Mouse (Mus musculus) stomach, postnatal 0 days (tissue): Measurements from ENCODE around the gene Gm38392. TPM values are rescaled to one million over a fixed set of nuclear protein-coding genes. Genes with fewer than 3 reads are reported as not detected.

Source experiments
- ATAC-seq: fragments of 200-750 bp; cut with Nextera tagmentation; 2 replicates; pipeline ENCODE4 v1.8.0; 2017; ENCODE audit not compliant: low FRiP score, low TSS enrichment
- DNase-seq: peaks from one replicate; pipeline ENCODE4 v3.0.0-alpha.2; 2016; ENCODE audit warnings: low spot score
- H3K27ac ChIP-seq: fragments of 300-500 bp; sonication (generic); replicated peaks from 2 replicates; pipeline ENCODE4 v1.5.1; 2014; ENCODE audit warnings: mild to moderate bottlenecking, control low read depth
- H3K27me3 ChIP-seq: fragments of 300-500 bp; sonication (generic); 2 replicates; pipeline ENCODE4 v1.6.1; 2014; ENCODE audit warnings: low read length; ENCODE audit not compliant: control insufficient read depth, insufficient read depth
- H3K36me3 ChIP-seq: fragments of 300-500 bp; sonication (generic); 2 replicates; pipeline ENCODE4 v1.6.1; 2014; ENCODE audit warnings: low read length, mixed read lengths; ENCODE audit not compliant: control insufficient read depth, insufficient read depth
- H3K4me1 ChIP-seq: fragments of 300-500 bp; sonication (generic); replicated peaks from 2 replicates; pipeline ENCODE4 v1.6.1; 2014; ENCODE audit warnings: antibody characterized with exemption; ENCODE audit not compliant: control insufficient read depth, insufficient read depth
- H3K4me2 ChIP-seq: fragments of 300-500 bp; sonication (generic); replicated peaks from 2 replicates; pipeline ENCODE4 v1.6.1; 2014; ENCODE audit warnings: low read depth, mild to moderate bottlenecking, control low read depth, moderate library complexity
- H3K4me3 ChIP-seq: fragments of 300-500 bp; sonication (generic); 2 replicates; pipeline ENCODE4 v1.5.1; 2014; ENCODE audit warnings: low read depth, low read length, control low read depth
- H3K9ac ChIP-seq: fragments of 300-500 bp; sonication (generic); 2 replicates; pipeline ENCODE4 v1.6.1; 2014; ENCODE audit warnings: mild to moderate bottlenecking, low read length, control low read depth, mixed read lengths
- H3K9me3 ChIP-seq: fragments of 300-500 bp; sonication (generic); 2 replicates; pipeline ENCODE4 v1.6.1; 2016; ENCODE audit warnings: low read length; ENCODE audit not compliant: control insufficient read depth
- CTCF ChIP-seq: IDR thresholded peaks from 2 replicates; pipeline ENCODE4 v1.5.1; 2016; ENCODE audit warnings: antibody characterized with exemption, low read depth, mild to moderate bottlenecking, moderate library complexity
- EP300 ChIP-seq: optimal IDR thresholded peaks from 2 replicates; pipeline ENCODE3; 2016; ENCODE audit warnings: antibody characterized with exemption
- WGBS: fragments of 180-500 bp; shearing (Covaris S2); extraction: QIAGEN DNeasy Blood & Tissue Kit; methylation state at CpG from one replicate; pipeline ENCODE4 v1.1.7; 2014; 5-methylcytosine and 5-hydroxymethylcytosine counted together
- polyA plus RNA-seq: library from polyadenylated mRNA; unstranded; fragments of >200 nt; fragmentation: Nextera tagmentation; extraction: Ambion mirVana; gene quantifications from 2 replicates; pipeline ENCODE4 v1.2.1, GENCODE M21; 2015

Gm38392 gene
- polyA plus RNA-seq, result 0.36 and 2.0 TPM in 2 replicates

DNA sequence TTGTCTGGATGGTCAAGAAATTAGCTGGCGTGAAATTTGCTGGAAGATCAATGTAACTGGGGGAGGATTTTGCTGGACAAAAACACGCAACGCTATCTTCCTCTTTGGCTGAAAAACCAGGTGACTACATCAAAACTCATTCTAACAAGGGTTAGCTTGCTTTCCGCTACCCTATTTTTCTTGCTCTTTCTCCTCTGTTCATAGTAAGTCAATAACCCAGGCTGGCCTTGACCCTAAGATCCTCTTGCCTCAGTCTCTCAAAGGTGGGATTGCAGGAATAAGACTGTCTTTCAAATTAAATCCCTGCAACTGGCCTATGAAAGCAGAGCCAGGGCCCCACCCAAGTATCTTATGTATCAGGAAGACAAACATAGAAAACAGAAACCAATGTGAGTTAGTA is at the start of gene Gm38392:
TSS of gene Gm38392 (minus strand) at position 101 of the 400 bp plus-strand sequence.
- H3K9ac ChIP-seq, result no peak within 1 kb of the TSS
- no peaks in the 10 kb centered on the region for H3K4me1 ChIP-seq
- no peak within 1 kb of the TSS for H3K27ac ChIP-seq
- no peaks in the 10 kb centered on the region for H3K27me3 ChIP-seq
- ATAC-seq (no peak), DNase-seq (no peak)
- whole genome bisulfite sequencing, result 97% methylated on average over 4 of the region's 4 CpGs
- TF ChIP-seq EP300, result no peak
- no peak for TF ChIP-seq CTCF
- H3K4me3 ChIP-seq, result no peak within 1 kb of the TSS
- H3K9me3 ChIP-seq, result no peaks in the 10 kb centered on the region
- H3K4me2 ChIP-seq, result no peak within 1 kb of the TSS
- no peaks in the 10 kb centered on the region; the same call in 1 of the 2 replicates for H3K36me3 ChIP-seq

DNA sequence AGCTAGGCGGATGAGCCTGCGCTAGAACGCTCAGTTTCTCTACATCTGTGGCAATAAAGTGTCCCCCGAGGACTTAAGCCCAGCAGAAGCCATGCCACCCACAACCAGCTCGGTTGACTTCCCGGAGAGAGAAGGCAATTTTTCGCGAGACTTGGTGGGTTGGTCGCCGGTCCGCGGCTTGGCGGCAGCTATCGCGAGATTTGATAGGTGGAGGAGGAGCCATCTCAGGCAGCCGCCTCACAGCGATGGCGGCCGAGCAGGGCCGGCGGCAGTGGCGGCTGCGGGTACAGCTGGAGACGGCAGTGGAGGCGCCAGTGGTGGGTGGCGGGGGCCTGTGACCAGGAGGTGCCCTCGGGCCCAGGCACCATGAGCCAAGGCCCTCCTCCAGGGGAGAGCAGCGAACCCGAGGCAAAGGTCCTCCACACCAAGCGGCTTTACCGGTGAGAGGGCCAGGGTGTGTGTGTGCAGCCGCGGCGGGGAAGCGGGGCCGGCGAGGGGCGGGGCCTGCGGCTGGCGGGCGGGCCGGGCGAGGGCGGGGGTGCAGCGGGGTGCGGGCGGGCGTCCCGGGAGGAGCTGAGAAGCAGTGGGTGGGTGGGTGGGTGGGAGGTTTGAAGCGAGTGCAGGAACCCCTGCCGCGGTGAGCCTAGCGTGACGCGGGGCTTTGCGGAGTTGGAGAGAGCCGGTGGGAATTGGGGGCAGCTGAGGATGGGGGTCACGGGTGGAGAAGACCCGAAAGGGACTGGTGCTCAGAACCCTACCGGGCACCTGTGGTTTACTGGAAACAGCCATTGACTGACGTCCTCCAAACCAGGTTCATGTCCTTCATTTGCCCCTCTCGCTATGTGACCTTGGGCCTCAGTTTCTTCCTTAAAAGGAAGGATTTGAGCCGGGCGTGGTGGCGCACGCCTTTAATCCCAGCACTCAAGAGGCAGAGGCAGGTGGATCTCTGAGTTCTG is 49.3 kb upstream of the Gm38392 start, which contains the start of the genes Tmem79 and Smg5:
TSS of gene Tmem79 (minus strand) at position 91 of the 956 bp plus-strand sequence.
TSS of gene Smg5 (plus strand) at position 203 of the 956 bp plus-strand sequence.
- ATAC-seq, result peak; percentile 89
- peaks cover 3% of the 10 kb centered on the region; the same call in 1 of the 2 replicates for H3K36me3 ChIP-seq
- peaks cover 3% of the 10 kb centered on the region; the same call in 1 of the 2 replicates for H3K4me1 ChIP-seq
- TF ChIP-seq EP300, result peak; percentile 99
- no peak for TF ChIP-seq CTCF
- DNase-seq, result peak; percentile 96
- peak within 1 kb of the TSS; percentile 81 for H3K4me3 ChIP-seq
- H3K9ac ChIP-seq, result peak within 1 kb of the TSS; percentile 90
- no peaks in the 10 kb centered on the region for H3K27me3 ChIP-seq
- peak within 1 kb of the TSS; percentile 73 for H3K4me2 ChIP-seq
- H3K9me3 ChIP-seq, result no peaks in the 10 kb centered on the region
- 1% methylated on average over 47 of the region's 66 CpGs for WGBS
- peak within 1 kb of the TSS; percentile 95 for H3K27ac ChIP-seq

DNA sequence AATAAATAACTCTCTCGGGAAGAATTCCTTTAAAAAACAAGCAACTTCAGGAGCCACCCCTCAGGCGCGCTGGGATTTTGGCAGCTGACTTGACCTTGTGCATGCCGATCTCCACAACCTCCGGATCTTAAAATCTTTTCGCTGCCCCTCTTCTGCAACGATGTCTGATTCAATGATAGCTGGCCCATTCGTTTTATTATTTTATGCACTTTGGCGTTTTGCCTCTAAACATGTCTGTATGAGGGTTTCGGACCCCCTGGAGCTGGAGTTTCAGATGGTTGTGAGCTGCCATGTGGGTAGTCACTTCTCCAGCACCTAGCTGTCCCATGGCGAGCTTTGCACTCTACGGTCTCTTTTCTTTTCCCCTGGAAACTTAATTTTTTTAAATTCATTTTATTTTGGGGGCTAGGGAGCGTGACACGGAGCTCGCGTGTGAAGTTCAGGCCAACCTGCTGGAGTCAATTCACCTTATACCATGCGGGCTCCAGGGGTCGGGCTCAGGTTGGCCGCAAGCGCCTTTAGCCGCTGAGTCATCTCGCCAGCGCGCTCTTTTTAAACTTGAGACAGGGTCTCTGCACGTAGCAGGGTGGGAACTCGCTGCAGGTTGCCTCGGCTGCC is 48.5 kb upstream of the Gm38392 start:
- Histone ChIP-seq H3K4me2 (peak overlapping the region; percentile 73), H3K9ac (peak overlapping the region; percentile 90), H3K27me3 (no peaks in the 10 kb centered on the region), H3K27ac (peak overlapping the region; percentile 95), H3K36me3 (peaks cover 3% of the 10 kb centered on the region; the same call in 1 of the 2 replicates), H3K9me3 (no peaks in the 10 kb centered on the region), H3K4me3 (peak overlapping the region; percentile 81), H3K4me1 (peaks cover 3% of the 10 kb centered on the region; the same call in 1 of the 2 replicates)
- ATAC-seq (peak; percentile 35), DNase-seq (peak; percentile 30)
- under 1% methylated on average over 27 of the region's 27 CpGs for WGBS
- TF ChIP-seq CTCF, result peak; percentile 26; the same call in 1 of the 2 replicates
- TF ChIP-seq EP300, result no peak

DNA sequence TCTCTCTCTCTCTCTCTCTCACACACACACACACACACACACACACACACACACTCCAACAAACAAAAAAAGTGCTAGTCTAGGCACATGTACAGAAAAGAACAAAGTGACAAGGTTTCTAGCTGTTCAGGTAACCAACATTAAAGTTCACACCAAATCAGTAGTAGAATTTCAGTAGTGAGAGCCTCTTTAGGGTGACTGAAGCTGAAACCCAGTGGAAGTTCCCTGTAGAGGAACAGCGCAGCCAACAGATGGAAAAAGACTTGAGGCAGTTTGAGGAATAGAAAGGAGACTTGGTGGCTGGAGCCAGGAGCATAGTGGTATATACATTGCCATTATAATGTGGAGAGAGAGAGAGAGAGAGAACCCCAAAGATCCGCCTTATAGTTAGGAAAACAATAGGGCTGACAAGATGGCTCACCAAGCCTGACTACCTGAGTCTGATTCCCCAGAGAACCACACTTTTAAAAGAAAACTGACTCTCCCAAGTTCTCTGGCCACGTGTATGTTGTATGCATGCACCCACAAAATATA is 48.0 kb upstream of the Gm38392 start:
- TF ChIP-seq EP300, result no peak
- TF ChIP-seq CTCF, result no peak
- 28% methylated on average over 3 of the region's 3 CpGs for WGBS
- no peaks in the 10 kb centered on the region for H3K27me3 ChIP-seq
- DNase-seq (no peak), ATAC-seq (no peak)
- H3K4me2 ChIP-seq, result peak overlapping the region; percentile 73
- peaks cover 3% of the 10 kb centered on the region; the same call in 1 of the 2 replicates for H3K36me3 ChIP-seq
- H3K4me3 ChIP-seq, result peak overlapping the region; percentile 81
- peak overlapping the region; percentile 90 for H3K9ac ChIP-seq
- H3K9me3 ChIP-seq, result no peaks in the 10 kb centered on the region
- H3K4me1 ChIP-seq, result peaks cover 3% of the 10 kb centered on the region; the same call in 1 of the 2 replicates
- H3K27ac ChIP-seq, result peak overlapping the region; percentile 95

DNA sequence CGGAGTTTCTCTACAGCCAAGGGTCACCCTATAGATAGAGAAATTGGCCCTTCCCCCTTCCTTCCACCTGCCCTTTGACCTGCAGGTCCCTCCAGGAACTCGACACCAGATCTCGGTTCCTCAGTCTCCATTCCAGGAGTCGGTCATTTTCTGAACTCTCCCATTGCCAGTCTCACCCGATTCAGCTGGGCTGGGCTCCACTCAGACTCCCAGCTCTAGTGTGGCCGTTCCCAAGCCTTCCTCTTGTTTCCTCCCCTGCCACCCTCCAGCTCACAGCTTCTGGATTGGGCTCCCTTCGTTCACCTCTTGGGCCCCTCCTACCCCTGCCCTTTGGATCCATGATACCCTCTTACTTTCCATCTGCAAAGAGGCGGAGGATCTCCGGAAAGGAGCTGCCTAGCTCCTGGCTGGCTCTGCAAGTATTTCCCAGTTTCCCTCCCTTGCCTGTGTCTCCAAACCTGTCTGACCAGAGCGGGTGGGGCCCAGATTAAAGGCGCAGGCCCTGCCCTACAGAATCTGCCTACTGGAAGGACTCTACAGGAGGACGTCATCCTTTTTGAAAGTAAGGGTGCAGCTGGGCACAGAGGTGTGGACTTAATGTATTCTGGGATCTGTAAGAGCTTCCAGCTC is 47.1 kb upstream of the Gm38392 start:
- peak overlapping the region; percentile 52 for H3K4me2 ChIP-seq
- H3K9ac ChIP-seq, result peak overlapping the region; percentile 63
- no peaks in the 10 kb centered on the region for H3K9me3 ChIP-seq
- H3K4me3 ChIP-seq, result peak overlapping the region; percentile 37
- DNase-seq, result peak; percentile 91
- peak; percentile 84 for ATAC-seq
- H3K36me3 ChIP-seq, result peaks cover 6% of the 10 kb centered on the region; the same call in 1 of the 2 replicates
- peak; percentile 77 for TF ChIP-seq EP300
- TF ChIP-seq CTCF, result no peak
- no peaks in the 10 kb centered on the region for H3K27me3 ChIP-seq
- H3K27ac ChIP-seq, result peak overlapping the region; percentile 95
- H3K4me1 ChIP-seq, result peaks cover 3% of the 10 kb centered on the region; the same call in 1 of the 2 replicates
- 38% methylated on average over 12 of the region's 12 CpGs for WGBS
